Mouse (Mus musculus) small intestine, adult 2 months (tissue): Measurements from ENCODE around the gene Rnase11. TPM values are rescaled to one million over a fixed set of nuclear protein-coding genes. Genes with fewer than 3 reads are reported as not detected.
"Not testable (repeated sequence)": the region's sequence is repeated elsewhere in the genome, so short reads cannot be mapped to it uniquely, and the experiment has no call there.

Experiments used
- H3K27ac ChIP-seq: fragments of 200-500 bp; 2 replicates; pipeline ENCODE4 v1.5.1; 2012; ENCODE audit warnings: low read depth, low read length, control low read depth, inconsistent platforms; ENCODE audit not compliant: insufficient read depth
- H3K27me3 ChIP-seq: fragments of 200-500 bp; 2 replicates; pipeline ENCODE4 v1.6.1; 2012; ENCODE audit warnings: mild to moderate bottlenecking, moderate library complexity, low read length, inconsistent platforms; ENCODE audit not compliant: control insufficient read depth, insufficient read depth
- H3K36me3 ChIP-seq: fragments of 200-500 bp; 2 replicates; pipeline ENCODE4 v1.6.1; 2012; ENCODE audit warnings: mild to moderate bottlenecking, low read length, control low read depth, inconsistent platforms; ENCODE audit not compliant: control insufficient read depth, insufficient read depth
- H3K4me1 ChIP-seq: fragments of 200-500 bp; 2 replicates; pipeline ENCODE4 v1.6.1; 2012; ENCODE audit warnings: low read length, inconsistent platforms, mixed read lengths; ENCODE audit not compliant: control insufficient read depth, insufficient read depth, insufficient read length
- H3K4me3 ChIP-seq: fragments of 200-500 bp; 2 replicates; pipeline ENCODE4 v1.5.1; 2012; ENCODE audit warnings: low read depth, mild to moderate bottlenecking, control low read depth, inconsistent platforms, low read length, moderate library complexity
- CTCF ChIP-seq: fragments of 200-500 bp; IDR thresholded peaks from 2 replicates; pipeline ENCODE4 v1.5.1; 2012; ENCODE audit warnings: low read depth, mild to moderate bottlenecking, control low read depth, inconsistent platforms, low read length, moderate library complexity, mixed read lengths; ENCODE audit not compliant: insufficient replicate concordance, insufficient read length; ENCODE audit errors: extremely low read depth
- POLR2A ChIP-seq: fragments of 200-500 bp; IDR thresholded peaks from 2 replicates; pipeline ENCODE4 v1.6.1; 2012; ENCODE audit warnings: low read depth, mild to moderate bottlenecking, control low read depth, inconsistent platforms, low read length, moderate library complexity
- WGBS: fragments of 180-500 bp; shearing (Covaris S2); methylation state at CpG from one replicate; pipeline ENCODE4 v1.1.7; 2018; 5-methylcytosine and 5-hydroxymethylcytosine counted together
- polyA plus RNA-seq: library from polyadenylated mRNA; depleted of rRNA; stranded (reverse); fragments of >200 nt; gene quantifications from 2 replicates; pipeline ENCODE4 v1.2.3, GENCODE M21; 2012

Gene Rnase11
- polyA plus RNA-seq, 1 experiment = not detected

DNA sequence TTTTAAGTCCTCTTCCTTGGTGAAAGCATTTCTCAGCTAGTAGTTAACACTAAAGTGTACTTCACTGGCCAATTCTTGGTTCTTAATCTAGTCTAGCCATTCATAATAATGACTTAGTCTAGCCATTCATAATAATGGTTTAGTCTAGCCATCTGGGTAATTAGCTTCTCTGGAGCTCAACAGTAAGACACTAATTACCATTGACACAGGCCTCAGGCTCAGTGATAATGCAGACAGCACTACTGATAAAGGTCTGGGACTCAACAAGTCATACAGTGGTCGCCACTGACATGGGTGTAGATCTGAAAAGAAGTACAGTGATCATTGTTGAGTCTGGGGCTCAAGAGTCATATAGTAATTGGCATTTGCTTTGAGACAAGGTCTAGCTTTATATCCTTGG is 25.1 kb downstream of the Rnase11 start:
- no peak overlapping the region for H3K27ac ChIP-seq
- no peak for TF ChIP-seq POLR2A
- no peak for TF ChIP-seq CTCF
- no peak overlapping the region for H3K4me3 ChIP-seq
- no peaks in the 10 kb centered on the region for H3K36me3 ChIP-seq
- no peaks in the 10 kb centered on the region for H3K27me3 ChIP-seq
- 89% methylated on average over 1 of the region's 1 CpGs for WGBS
- H3K4me1 ChIP-seq = no peaks in the 10 kb centered on the region

DNA sequence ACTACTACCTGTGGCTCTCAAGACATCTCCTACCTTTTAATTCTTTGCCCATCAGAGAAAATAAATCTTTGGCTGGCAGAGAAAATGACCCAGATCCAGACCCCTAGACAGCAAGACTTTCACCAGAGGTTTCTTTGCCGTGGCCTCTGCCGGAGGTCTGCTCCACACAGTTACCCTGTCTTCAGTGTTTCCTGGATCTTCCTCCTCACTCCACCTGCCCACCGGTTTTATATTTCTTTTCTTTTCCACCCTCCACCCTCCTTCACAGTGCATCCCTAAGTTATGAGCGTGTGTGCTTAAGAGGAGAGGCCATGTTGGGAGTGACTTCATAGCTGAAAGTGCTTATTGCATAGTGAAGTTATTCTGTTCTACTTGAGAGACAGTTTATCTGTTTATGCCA is 26.5 kb downstream of the Rnase11 start:
- no peaks in the 10 kb centered on the region for H3K27me3 ChIP-seq
- no peak overlapping the region for H3K4me3 ChIP-seq
- H3K4me1 ChIP-seq = no peaks in the 10 kb centered on the region
- WGBS = 85% methylated on average over 4 of the region's 4 CpGs
- no peak for TF ChIP-seq CTCF
- no peak for TF ChIP-seq POLR2A
- no peak overlapping the region for H3K27ac ChIP-seq
- no peaks in the 10 kb centered on the region for H3K36me3 ChIP-seq

DNA sequence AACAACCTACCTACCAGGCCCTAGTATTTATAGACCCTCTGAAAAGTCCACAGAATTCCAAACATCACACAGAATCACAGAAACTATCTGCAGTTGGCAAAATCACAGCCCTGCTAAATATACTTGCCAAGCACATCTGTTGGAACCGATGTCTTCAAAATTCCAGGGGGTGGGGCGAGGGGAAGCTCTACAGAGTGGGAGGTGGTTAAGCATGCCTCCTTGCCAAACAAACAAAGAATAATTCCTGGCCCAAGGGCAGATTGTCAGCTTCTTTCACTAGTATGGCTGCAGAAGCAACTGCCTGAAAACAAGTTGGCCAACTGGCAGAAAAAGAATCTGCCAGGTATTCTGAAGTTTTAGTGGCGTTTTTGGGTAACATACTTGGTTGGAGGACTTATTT is 32.7 kb downstream of the Rnase11 start:
- no peak overlapping the region for H3K4me3 ChIP-seq
- no peaks in the 10 kb centered on the region for H3K27me3 ChIP-seq
- 61% methylated on average over 3 of the region's 3 CpGs for WGBS
- H3K27ac ChIP-seq = no peak overlapping the region
- TF ChIP-seq CTCF (no peak), POLR2A (no peak)
- no peaks in the 10 kb centered on the region for H3K36me3 ChIP-seq
- no peaks in the 10 kb centered on the region for H3K4me1 ChIP-seq

DNA sequence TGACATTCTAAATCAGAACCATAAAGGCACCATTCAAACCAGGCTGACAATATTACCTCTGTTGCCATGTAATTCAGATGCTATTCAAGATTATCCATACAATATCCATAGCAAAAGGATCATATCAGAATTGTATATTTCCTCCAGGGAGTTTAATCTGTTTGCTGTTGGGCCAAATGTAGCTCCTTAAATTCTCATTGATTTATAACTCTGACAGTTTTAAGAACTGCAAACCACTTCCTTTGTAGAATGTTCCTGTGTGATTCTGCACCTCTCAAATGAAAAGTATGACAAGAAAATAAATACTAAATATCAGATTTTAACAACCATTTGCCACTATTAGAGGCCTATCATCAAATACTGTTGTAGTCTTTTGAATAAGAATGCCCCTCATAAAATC is 34.2 kb downstream of the Rnase11 start:
- Histone ChIP-seq H3K36me3 (no peaks in the 10 kb centered on the region), H3K4me3 (no peak overlapping the region), H3K27me3 (no peaks in the 10 kb centered on the region), H3K27ac (no peak overlapping the region), H3K4me1 (no peaks in the 10 kb centered on the region)
- no peak for TF ChIP-seq POLR2A
- TF ChIP-seq CTCF = no peak

DNA sequence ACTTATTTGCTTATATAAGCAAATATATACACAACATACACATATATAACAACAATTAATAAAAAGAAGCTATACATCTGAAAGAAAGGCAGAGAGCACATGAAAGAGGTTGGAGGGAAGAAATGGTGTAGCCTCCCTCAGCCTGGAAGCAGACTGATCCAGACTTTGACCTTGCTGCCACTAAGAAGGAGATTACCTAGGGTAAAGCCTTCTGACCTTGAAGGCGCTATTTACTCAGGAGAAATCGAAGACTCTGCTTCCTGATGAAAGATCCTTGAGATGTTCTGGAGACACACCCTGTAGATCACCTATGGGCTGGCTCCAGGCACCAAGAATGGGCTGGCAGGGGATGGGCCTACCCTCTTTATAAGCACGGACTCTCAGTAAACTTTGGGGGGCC is 35.2 kb downstream of the Rnase11 start:
- not testable (repeated sequence) for H3K27me3 ChIP-seq, H3K27ac ChIP-seq, H3K36me3 ChIP-seq, H3K4me3 ChIP-seq, H3K4me1 ChIP-seq
- 55% methylated on average over 3 of the region's 3 CpGs for WGBS

DNA sequence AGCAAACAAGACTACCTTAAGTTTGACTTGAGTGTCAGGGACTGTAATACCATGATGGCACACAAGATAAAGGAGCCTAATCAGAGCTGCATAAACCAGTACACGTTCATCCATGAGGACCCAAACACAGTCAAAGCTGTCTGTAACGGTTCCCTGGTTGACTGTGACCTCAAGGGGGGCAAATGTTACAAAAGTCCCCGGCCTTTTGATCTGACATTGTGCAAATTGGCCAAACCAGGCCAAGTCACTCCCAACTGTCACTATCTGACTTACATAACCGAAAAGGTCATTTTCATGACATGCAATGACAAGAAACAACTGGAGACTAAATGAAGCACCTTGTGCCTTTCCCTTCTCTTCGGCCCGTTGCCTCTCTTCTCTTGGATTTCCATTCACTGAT is 40.4 kb downstream of the Rnase11 start:
- H3K27ac ChIP-seq = no peak overlapping the region

DNA sequence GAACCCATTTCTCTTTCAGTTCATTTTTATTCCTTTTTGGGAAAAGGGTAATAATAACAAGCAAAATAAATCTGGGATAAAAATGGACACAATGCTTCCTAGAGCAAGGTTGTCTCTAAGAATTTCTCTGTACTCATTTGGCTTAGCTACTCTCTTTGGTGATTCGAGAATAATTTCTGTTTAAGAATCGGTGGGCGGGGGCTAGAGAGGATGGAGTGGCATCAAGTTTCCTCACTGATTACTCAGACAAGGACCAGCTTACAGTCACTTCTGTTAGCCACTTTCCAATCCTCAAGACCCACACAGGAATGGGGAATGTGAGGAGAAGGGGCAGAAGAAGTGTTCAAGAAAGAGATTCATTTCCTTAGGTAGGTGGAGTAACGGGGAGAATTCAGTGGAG is 41.2 kb downstream of the Rnase11 start:
- peaks cover 2% of the 10 kb centered on the region for H3K4me1 ChIP-seq
- H3K4me3 ChIP-seq = no peak overlapping the region
- TF ChIP-seq CTCF (no peak), POLR2A (no peak)
- 74% methylated on average over 4 of the region's 4 CpGs for WGBS
- H3K27me3 ChIP-seq = no peaks in the 10 kb centered on the region
- H3K27ac ChIP-seq = peak overlapping the region; percentile 88
- no peaks in the 10 kb centered on the region for H3K36me3 ChIP-seq

More for the DNA sequence above, 40.4 kb downstream of the Rnase11 start:
- TF ChIP-seq POLR2A = no peak
- TF ChIP-seq CTCF = no peak
- Histone ChIP-seq H3K27me3 (no peaks in the 10 kb centered on the region), H3K36me3 (no peaks in the 10 kb centered on the region), H3K4me1 (peaks cover 2% of the 10 kb centered on the region), H3K4me3 (no peak overlapping the region)
- WGBS = 86% methylated on average over 6 of the region's 6 CpGs

DNA sequence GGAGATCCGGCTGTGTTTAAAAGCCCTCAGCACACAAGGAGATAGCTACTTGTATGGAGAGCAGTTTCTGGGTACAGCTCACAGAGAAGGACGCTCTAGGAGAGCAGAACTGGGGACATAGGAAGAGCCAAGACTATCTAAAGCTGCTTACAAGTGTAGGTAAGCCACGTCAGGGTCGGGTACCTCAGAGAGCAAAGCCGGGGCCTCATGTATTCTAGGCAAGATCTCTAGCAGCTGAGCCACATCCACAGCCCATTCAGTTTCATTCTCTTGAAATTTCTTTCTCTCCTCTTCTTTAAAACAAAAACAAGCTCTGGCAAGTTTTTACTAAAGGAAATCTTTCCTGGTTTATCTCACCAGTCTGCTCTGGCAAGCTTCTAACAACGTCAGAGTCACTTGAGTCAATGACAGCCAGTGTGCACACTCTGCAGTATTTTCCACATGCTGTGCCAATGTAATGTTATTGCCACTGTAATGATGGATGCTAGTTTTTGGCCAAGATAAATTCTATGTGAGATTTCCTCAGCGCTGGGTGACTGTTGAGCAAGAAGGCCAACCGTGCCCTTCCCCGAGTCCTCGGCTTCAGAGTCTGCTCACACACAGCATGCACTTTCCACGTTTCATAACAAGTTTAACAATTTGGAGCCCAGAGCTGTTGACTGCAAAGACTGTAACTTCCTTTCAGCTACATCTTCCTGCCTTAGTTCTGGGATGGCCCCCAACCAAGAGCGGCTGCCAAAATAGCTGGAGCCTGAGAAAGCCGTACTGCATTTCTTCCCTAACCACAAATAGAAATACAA is 41.8 kb downstream of the Rnase11 start:
- H3K27me3 ChIP-seq = no peaks in the 10 kb centered on the region
- peak overlapping the region; percentile 88 for H3K27ac ChIP-seq
- WGBS = 69% methylated on average over 13 of the region's 13 CpGs
- H3K36me3 ChIP-seq = no peaks in the 10 kb centered on the region
- TF ChIP-seq CTCF (no peak), POLR2A (no peak)
- no peak overlapping the region for H3K4me3 ChIP-seq
- peaks cover 2% of the 10 kb centered on the region for H3K4me1 ChIP-seq
